Mouse (Mus musculus) stomach, postnatal 0 days (tissue): Measurements from ENCODE around the gene Pola2.

ENCODE experiments used
- CTCF ChIP-seq: IDR thresholded peaks from 2 replicates; pipeline ENCODE4 v1.5.1; 2016; ENCODE audit warnings: antibody characterized with exemption, low read depth, mild to moderate bottlenecking, moderate library complexity
- EP300 ChIP-seq: optimal IDR thresholded peaks from 2 replicates; pipeline ENCODE3; 2016; ENCODE audit warnings: antibody characterized with exemption

DNA sequence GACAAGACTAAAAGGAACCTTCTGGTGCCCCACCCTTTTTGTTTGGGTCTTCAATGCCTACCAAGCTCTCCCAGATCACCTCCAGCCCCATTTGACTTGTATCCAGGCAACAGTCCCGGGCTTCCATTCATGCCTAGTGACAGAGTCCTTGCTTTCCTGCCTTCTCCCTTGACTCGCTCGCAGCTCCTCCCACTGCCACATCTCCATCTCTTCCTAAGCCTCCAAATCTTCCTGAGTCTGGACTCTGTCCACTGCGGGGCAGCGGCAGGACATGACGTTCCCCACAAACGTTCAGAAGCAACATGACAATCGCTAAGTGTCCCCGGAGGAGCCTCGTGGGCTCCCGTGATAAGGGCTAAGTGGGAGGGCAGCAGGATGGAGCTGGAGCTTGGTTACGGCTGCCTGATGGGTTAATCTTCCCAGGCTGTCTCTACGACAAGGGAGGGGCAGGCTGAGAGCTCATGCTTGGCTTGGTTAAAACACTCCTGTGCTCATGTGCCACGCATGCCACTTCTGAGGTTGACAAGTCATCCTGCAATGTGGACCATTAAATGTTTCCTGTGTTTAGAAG lies 26.1 kb downstream of the Pola2 start:
- no peak for TF ChIP-seq CTCF
- no peak for TF ChIP-seq EP300
